8 mouse cellular contexts compared by ENCODE assay signal in genomic region chrX:71555415-71556114, GRCm38 (mm10). TPM values are rescaled to one million over a fixed set of nuclear protein-coding genes. Genes with fewer than 3 reads are reported as not detected.
A peak's percentile ranks its signal among the peaks of the same experiment; 100 is the strongest.
DNase-seq lines count a peak whose midpoint lies in the region; ATAC-seq and TF ChIP-seq lines count a peak whose summit lies in the region.

Gene Hmgb3, plus strand, starts transcription at chrX:71555918.

- no peak for TF ChIP-seq EP300 in liver, postnatal 0 days (IDR thresholded peaks at IDR 0.05; ENCODE audit: low read depth)

- H3K27ac ChIP-seq in forebrain, embryonic 13.5 days: peak within 1 kb of the TSS; percentile 98
- peak within 1 kb of the TSS; percentile 79 for H3K27ac ChIP-seq in liver, postnatal 0 days (ENCODE audit: low read depth)
- H3K27ac ChIP-seq in neural tube, embryonic 14.5 days (ENCODE audit: low read depth, low read length): peak within 1 kb of the TSS; percentile 96

- no peaks in the 10 kb centered on the region for H3K9me3 ChIP-seq in E14TG2a.4 (ENCODE audit: low read length)
- no peaks in the 10 kb centered on the region for H3K9me3 ChIP-seq in forebrain, embryonic 13.5 days (replicated peaks)
- no peaks in the 10 kb centered on the region for H3K9me3 ChIP-seq in liver, postnatal 0 days (ENCODE audit: low read length)
- no peaks in the 10 kb centered on the region for H3K9me3 ChIP-seq in neural tube, embryonic 14.5 days (ENCODE audit: control insufficient read depth, low read length)

- peak; percentile 81 for DNase-seq in c-Kit-positive CD71-positive TER-119-positive erythroid progenitor cells, embryonic 14.5 days (ENCODE audit: low spot score)
- peak; percentile 87 to 88 for DNase-seq in heart, postnatal 10 days
- DNase-seq in large intestine, adult 2 months (ENCODE audit: low read depth, low spot score): peak; percentile 33
- peak; percentile 87 for DNase-seq in liver, postnatal 0 days
- peak; percentile 78 for DNase-seq in testis, postnatal 10 days (ENCODE audit: low spot score)

- peak within 1 kb of the TSS; percentile 83 for H3K4me3 ChIP-seq in E14TG2a.4 (replicated peaks; ENCODE audit: low read length)
- H3K4me3 ChIP-seq in forebrain, embryonic 13.5 days: peak within 1 kb of the TSS; percentile 69
- peak within 1 kb of the TSS; percentile 86 for H3K4me3 ChIP-seq in liver, postnatal 0 days (ENCODE audit: low read depth, low read length)
- peak within 1 kb of the TSS; percentile 64 for H3K4me3 ChIP-seq in neural tube, embryonic 14.5 days (ENCODE audit: low read depth, low read length)

- intact Hi-C loops in heart, postnatal 10 days (cut with DNase I): loop anchor here (2.0 to 5.0 kb wide), 4 partner anchors 47 to 128 kb away; no protein-coding TSS in a partner anchor

- peak; percentile 98 for ATAC-seq in forebrain, embryonic 13.5 days
- ATAC-seq in liver, postnatal 0 days: peak; percentile 95
- peak; percentile 97 for ATAC-seq in neural tube, embryonic 14.5 days (ENCODE audit: low read depth)

- H3K9ac ChIP-seq in forebrain, embryonic 13.5 days: peak within 1 kb of the TSS; percentile 95
- H3K9ac ChIP-seq in liver, postnatal 0 days (replicated peaks): peak within 1 kb of the TSS; percentile 90
- H3K9ac ChIP-seq in neural tube, embryonic 14.5 days (replicated peaks; ENCODE audit: low read depth, low read length): peak within 1 kb of the TSS; percentile 82

- peaks cover 3% of the 10 kb centered on the region; the same call in 1 of the 2 replicates for H3K36me3 ChIP-seq in E14TG2a.4 (ENCODE audit: insufficient read depth, low read length)
- peaks cover 7% of the 10 kb centered on the region for H3K36me3 ChIP-seq in forebrain, embryonic 13.5 days (ENCODE audit: poor library complexity, severe bottlenecking)
- H3K36me3 ChIP-seq in liver, postnatal 0 days (replicated peaks; ENCODE audit: insufficient read depth, low read length): no peaks in the 10 kb centered on the region; the same call in 1 of the 2 replicates
- H3K36me3 ChIP-seq in neural tube, embryonic 14.5 days (ENCODE audit: control insufficient read depth, insufficient read depth, low read length): no peaks in the 10 kb centered on the region

- peak within 1 kb of the TSS; percentile 65 for H3K4me2 ChIP-seq in forebrain, embryonic 13.5 days
- peak within 1 kb of the TSS; percentile 81 for H3K4me2 ChIP-seq in liver, postnatal 0 days (ENCODE audit: low read depth, low read length)
- H3K4me2 ChIP-seq in neural tube, embryonic 14.5 days (ENCODE audit: low read depth, low read length): peak within 1 kb of the TSS; percentile 54

- 24% methylated on average over 42 of the region's 59 CpGs for WGBS in forebrain, embryonic 13.5 days
- 24% methylated on average over 49 of the region's 59 CpGs for WGBS in large intestine, adult 2 months
- 25% methylated on average over 56 of the region's 59 CpGs for WGBS in liver, postnatal 0 days (ENCODE audit: insufficient replicate concordance)
- 30% methylated on average over 47 of the region's 59 CpGs for WGBS in neural tube, embryonic 14.5 days

- H3K4me1 ChIP-seq in E14TG2a.4 (replicated peaks; ENCODE audit: low read depth, low read length): peaks cover 12% of the 10 kb centered on the region
- 0 out of 2 replicates have a peak, but pooled peaks cover 7% of the 10 kb centered on the region for H3K4me1 ChIP-seq in forebrain, embryonic 13.5 days
- peaks cover 2% of the 10 kb centered on the region; the same call in 1 of the 2 replicates for H3K4me1 ChIP-seq in liver, postnatal 0 days (ENCODE audit: insufficient read depth)
- H3K4me1 ChIP-seq in neural tube, embryonic 14.5 days (ENCODE audit: control insufficient read depth, insufficient read depth, low read length): no peaks in the 10 kb centered on the region

- H3K27me3 ChIP-seq in E14TG2a.4 (ENCODE audit: insufficient read depth, low read length): peaks cover 45% of the 10 kb centered on the region
- no peaks in the 10 kb centered on the region for H3K27me3 ChIP-seq in forebrain, embryonic 13.5 days
- no peaks in the 10 kb centered on the region for H3K27me3 ChIP-seq in liver, postnatal 0 days (ENCODE audit: insufficient read depth, low read length)
- no peaks in the 10 kb centered on the region for H3K27me3 ChIP-seq in neural tube, embryonic 14.5 days (ENCODE audit: control insufficient read depth, insufficient read depth, low read length)

- no peak for TF ChIP-seq CTCF in E14TG2a.4 (conservative IDR thresholded peaks at IDR 0.05; ENCODE audit: low read length)
- no peak for TF ChIP-seq CTCF in liver, postnatal 0 days (IDR thresholded peaks at IDR 0.05; ENCODE audit: low read depth)

RNA-seq across cellular contexts. Expression of gene Hmgb3, which starts in this region (rescaled TPM):
- polyA plus RNA-seq in forebrain, embryonic 13.5 days (2015; fragmentation: Nextera tagmentation; extraction: Ambion mirVana): 789 and 790 TPM in 2 replicates
- total RNA-seq in heart, postnatal 10 days (2021): 100 to 1,000 TPM; 110 TPM
- polyA plus RNA-seq in large intestine, adult 2 months (2012; rRNA removed): 12.6 and 16.6 TPM in 2 replicates
- 80.3 and 91.7 TPM in 2 replicates for polyA plus RNA-seq in liver, postnatal 0 days (2015; fragmentation: Nextera tagmentation; extraction: Ambion mirVana)
- 378 and 434 TPM in 2 replicates for polyA plus RNA-seq in neural tube, embryonic 14.5 days (2014; fragmentation: Nextera tagmentation; extraction: Ambion mirVana)

Comparison
In these comparisons a context has a peak if more than half of its experiments do, and no peak if none do; other contexts are left out.
1. Peak in every context shown above with its lines: DNase-seq, ATAC-seq, H3K4me3 ChIP-seq and H3K27ac ChIP-seq.
2. DNase-seq: peak in every context shown above with its lines; median percentile 88 in heart, postnatal 10 days; 87 in liver, postnatal 0 days; 81 in c-Kit-positive CD71-positive TER-119-positive erythroid progenitor cells, embryonic 14.5 days; 78 in testis, postnatal 10 days; 33 in large intestine, adult 2 months.